2 mouse cellular contexts compared by ENCODE assay signal in the genomic region with DNA sequence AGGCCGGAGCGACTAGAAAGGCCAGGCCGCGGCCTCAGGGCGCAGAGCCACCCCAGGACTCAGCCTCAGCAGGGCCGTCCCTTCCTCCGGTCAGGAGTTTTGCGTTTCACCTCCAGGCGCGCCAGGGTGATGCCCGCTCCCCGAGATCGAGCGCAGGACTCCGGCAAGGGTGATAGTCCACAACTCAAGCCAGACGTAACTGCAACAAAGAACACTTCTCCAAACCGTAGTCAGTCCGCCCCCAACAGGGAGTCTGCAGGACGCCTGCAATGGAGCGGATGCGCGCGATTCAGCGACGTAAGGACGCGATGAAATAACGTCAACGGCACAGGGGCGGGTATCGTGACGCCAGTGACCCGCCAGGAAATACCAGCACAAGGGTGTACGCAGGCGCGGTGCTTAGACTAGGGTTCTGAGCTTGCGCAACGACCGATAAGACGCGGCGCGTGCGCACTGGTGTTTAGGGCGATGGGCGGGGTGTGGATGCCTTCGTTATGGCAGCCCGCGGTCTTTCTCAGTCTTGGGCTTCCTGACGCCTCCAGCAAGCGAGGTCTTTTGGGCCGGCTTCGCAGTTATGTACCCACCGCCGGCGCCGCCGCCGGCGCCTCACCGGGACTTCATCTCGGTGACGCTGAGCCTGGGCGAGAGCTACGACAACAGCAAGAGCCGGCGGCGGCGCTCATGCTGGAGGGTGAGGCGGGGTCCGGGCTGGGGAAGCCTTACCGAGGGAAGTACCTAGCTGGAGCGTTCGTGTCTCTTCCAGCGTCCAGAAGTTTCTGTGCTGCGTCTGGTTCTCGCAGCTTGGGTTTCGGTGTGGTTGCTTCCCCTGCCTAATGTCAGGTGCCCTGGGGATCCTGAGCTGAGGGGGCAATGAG.
TF ChIP-seq lines count a peak whose summit lies in the region.

A gene (plus strand): TSS at position 53 of the 875 bp plus-strand sequence.

TF ChIP-seq in C2C12, 6 proteins besides CTCF, POLR2A, EP300 and RAD21 (continued from another document):
- TF ChIP-seq MYOG (IDR thresholded peaks at IDR 0.05; ENCODE audit: control insufficient read depth, extremely low read depth, insufficient read length) = no peak
- TF ChIP-seq MYOD1 (IDR thresholded peaks at IDR 0.05; ENCODE audit: control insufficient read depth, insufficient read length, low read depth) = no peak

TF ChIP-seq in myocyte, 11 proteins besides CTCF, POLR2A, EP300 and RAD21 (continued from another document):
- TF ChIP-seq MYOD1 (IDR thresholded peaks at IDR 0.05; ENCODE audit: control insufficient read depth in 1 of 3, insufficient read length in 2 of 3, low read depth in 2 of 3) (no peak), POLR2AphosphoS2 (IDR thresholded peaks at IDR 0.05; ENCODE audit: insufficient read length, low read depth) (peak; percentile 91), TCF12 (IDR thresholded peaks at IDR 0.05; ENCODE audit: insufficient read depth, poor library complexity, severe bottlenecking) (no peak), USF1 (IDR thresholded peaks at IDR 0.05; ENCODE audit: low read depth) (no peak), SRF (IDR thresholded peaks at IDR 0.05; ENCODE audit: control insufficient read depth, insufficient read length, low read depth) (peak; percentile 93), REST (IDR thresholded peaks at IDR 0.05; ENCODE audit: insufficient read depth, insufficient read length) (peak; percentile 7)
